Mouse (Mus musculus) heart, postnatal 0 days (tissue): ENCODE measurements around the gene Anln.

Experiments used
- CTCF ChIP-seq: IDR thresholded peaks from 2 replicates; pipeline ENCODE4 v1.5.1; 2016; ENCODE audit warnings: antibody characterized with exemption, control low read depth, low read depth
- EP300 ChIP-seq: IDR thresholded peaks from 2 replicates; pipeline ENCODE4 v1.6.1; 2016; ENCODE audit warnings: antibody characterized with exemption, low read depth

DNA sequence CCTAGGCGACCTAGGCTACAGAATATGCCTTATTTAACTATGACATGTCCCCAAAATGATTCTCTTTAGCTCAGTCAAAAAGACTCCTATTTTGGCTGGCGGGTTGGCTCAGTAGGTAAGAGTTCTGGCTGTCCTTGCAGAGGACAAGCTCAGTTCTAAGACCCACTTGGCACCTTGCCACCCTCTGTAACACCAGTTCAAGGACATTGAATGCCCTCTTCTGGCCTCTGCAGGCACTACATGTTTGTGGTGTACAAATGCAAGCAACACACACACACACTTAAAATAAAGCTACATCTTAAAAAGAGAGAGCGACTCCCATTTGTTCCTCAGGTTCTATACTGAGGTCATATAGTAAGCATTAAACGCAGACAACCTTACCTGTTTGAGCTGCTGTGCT is 16.2 kb downstream of the Anln start:
- 0 out of 2 replicates have a peak, but pooled peaks have one; percentile 14 for TF ChIP-seq CTCF
- TF ChIP-seq EP300, result no peak
